Mouse (Mus musculus) heart, embryonic 16.5 days (tissue): ENCODE results near the gene Zfp943. TPM values are rescaled to one million over a fixed set of nuclear protein-coding genes. Genes with fewer than 3 reads are reported as not detected.

ENCODE experiments used
- polyA plus RNA-seq: library from polyadenylated mRNA; unstranded; fragments of >200 nt; fragmentation: Nextera tagmentation; extraction: Ambion mirVana; gene quantifications from 2 replicates; pipeline ENCODE4 v1.2.1, GENCODE M21; 2015

Gene Zfp943
- polyA plus RNA-seq, 1 experiment from 2014 or later: 16.4 TPM

Other genes with a start within 250 kb of the Zfp943 start
- gene Zfp229, start 231.8 kb upstream of the Zfp943 start, polyA plus RNA-seq: 4.9 and 5.5 TPM in 2 replicates
- gene Zfp820, start 116.8 kb upstream of the Zfp943 start, polyA plus RNA-seq: 4.1 and 5.8 TPM in 2 replicates
- 4.1 and 5.6 TPM in 2 replicates for gene Zfp995, start 52.6 kb upstream of the Zfp943 start, polyA plus RNA-seq
- 11.1 and 12.4 TPM in 2 replicates for gene Zfp942, start 88 bp upstream of the Zfp943 start, polyA plus RNA-seq
- gene Zfp947, start 203.6 kb downstream of the Zfp943 start, polyA plus RNA-seq: 2.3 and 2.7 TPM in 2 replicates